Mouse (Mus musculus) limb, embryonic 13.5 days (tissue): ENCODE measurements around the gene Zdhhc19. TPM values are rescaled to one million over a fixed set of nuclear protein-coding genes. Genes with fewer than 3 reads are reported as not detected.
A peak's percentile ranks its signal among the peaks of the same experiment; 100 is the strongest.

Experiments
- ATAC-seq: fragments of 200-750 bp; cut with Nextera tagmentation; 2 replicates; pipeline ENCODE4 v1.8.0; 2017; ENCODE audit warnings: low read depth, moderate number of reproducible peaks, moderate TSS enrichment; ENCODE audit not compliant: low FRiP score
- H3K27ac ChIP-seq: fragments of 300-500 bp; sonication (generic); 2 replicates; pipeline ENCODE4 v1.5.1; 2015; ENCODE audit warnings: inconsistent platforms, mild to moderate bottlenecking, moderate library complexity
- H3K27me3 ChIP-seq: fragments of 300-500 bp; sonication (generic); 2 replicates; pipeline ENCODE4 v1.6.1; 2015; ENCODE audit warnings: mild to moderate bottlenecking, inconsistent platforms
- H3K36me3 ChIP-seq: fragments of 300-500 bp; sonication (generic); 2 replicates; pipeline ENCODE4 v1.6.1; 2015; ENCODE audit warnings: inconsistent platforms, mild to moderate bottlenecking, moderate library complexity
- H3K4me1 ChIP-seq: fragments of 300-500 bp; sonication (generic); 2 replicates; pipeline ENCODE4 v1.6.1; 2015; ENCODE audit warnings: inconsistent platforms
- H3K4me2 ChIP-seq: fragments of 300-500 bp; sonication (generic); replicated peaks from 2 replicates; pipeline ENCODE4 v1.6.1; 2015; ENCODE audit warnings: inconsistent platforms, mild to moderate bottlenecking, moderate library complexity
- H3K4me3 ChIP-seq: fragments of 300-500 bp; sonication (generic); 2 replicates; pipeline ENCODE4 v1.5.1; 2015; ENCODE audit warnings: moderate library complexity, mild to moderate bottlenecking, inconsistent platforms
- H3K9ac ChIP-seq: fragments of 300-500 bp; sonication (generic); 2 replicates; pipeline ENCODE4 v1.6.1; 2015; ENCODE audit warnings: mild to moderate bottlenecking, inconsistent platforms
- H3K9me3 ChIP-seq: fragments of 300-500 bp; sonication (generic); 2 replicates; pipeline ENCODE4 v1.6.1; 2016; ENCODE audit warnings: inconsistent platforms
- WGBS: fragments of 180-500 bp; shearing (Covaris S2); methylation state at CpG from one replicate; pipeline ENCODE4 v1.1.7; 2015; 5-methylcytosine and 5-hydroxymethylcytosine counted together
- polyA plus RNA-seq: library from polyadenylated mRNA; unstranded; fragments of >200 nt; fragmentation: Nextera tagmentation; extraction: Ambion mirVana; gene quantifications from 2 replicates; pipeline ENCODE4 v1.2.1, GENCODE M21; 2015

Zdhhc19 gene
- polyA plus RNA-seq, result not detected in 2 replicates

DNA sequence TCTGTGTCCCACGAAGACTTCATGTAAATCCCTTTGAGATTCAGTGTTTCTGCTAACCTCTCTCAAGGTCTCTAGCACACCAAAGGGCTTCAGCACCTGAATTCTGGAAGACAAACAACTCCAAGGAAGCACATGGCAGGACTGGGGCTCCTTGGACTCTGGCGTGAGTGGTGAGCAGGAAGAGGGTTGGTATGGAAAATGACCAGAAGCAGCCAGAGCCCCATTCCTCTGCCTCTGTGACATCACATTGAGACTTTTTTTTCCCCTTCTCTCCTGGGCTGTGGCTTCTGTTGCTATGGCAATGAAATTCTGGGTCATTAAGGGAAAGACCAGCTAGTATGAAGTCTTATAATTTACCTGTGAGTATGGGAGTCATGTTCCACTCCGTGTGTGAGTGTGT is at the start of gene Zdhhc19:
Gene Zdhhc19, plus strand, starts transcription at position 301 of the 400 bp plus-strand sequence.
- 55% methylated on average over 3 of the region's 3 CpGs for WGBS
- Histone ChIP-seq H3K36me3 (no peaks in the 10 kb centered on the region), H3K4me3 (no peak within 1 kb of the TSS), H3K27me3 (no peaks in the 10 kb centered on the region), H3K9me3 (no peaks in the 10 kb centered on the region), H3K4me2 (no peak within 1 kb of the TSS), H3K4me1 (peaks cover 28% of the 10 kb centered on the region), H3K27ac (no peak within 1 kb of the TSS), H3K9ac (no peak within 1 kb of the TSS)
- ATAC-seq, result no peak

DNA sequence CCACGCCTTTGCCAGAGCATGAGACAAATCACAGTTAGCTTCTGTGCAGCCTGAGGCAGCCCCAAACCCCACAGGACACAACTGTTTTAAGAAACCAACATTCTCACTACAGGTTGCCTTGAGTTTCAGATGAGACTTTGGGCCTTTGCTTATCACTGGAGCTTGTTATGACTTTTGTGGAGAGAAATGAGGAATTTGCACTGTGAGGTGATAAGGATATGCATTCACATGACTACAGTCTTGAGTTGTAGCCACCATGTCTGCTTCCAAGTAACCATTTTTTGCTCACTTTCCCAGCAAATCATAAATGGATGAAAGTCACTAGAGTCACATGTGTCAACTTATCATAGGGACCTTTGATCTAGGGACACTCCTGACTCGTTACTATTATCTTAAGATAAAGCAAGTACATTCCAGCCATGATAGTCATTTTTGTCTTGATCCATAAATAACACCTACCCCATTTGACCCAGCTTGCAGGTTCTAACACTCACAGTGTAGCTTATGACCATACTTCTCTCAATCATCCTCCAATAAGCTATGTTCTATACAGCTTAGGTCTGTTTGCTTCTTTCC is 49.4 kb upstream of the Zdhhc19 start:
- Histone ChIP-seq H3K36me3 (peaks cover 4% of the 10 kb centered on the region; the same call in 1 of the 2 replicates), H3K4me3 (no peak overlapping the region), H3K4me2 (no peak overlapping the region), H3K27ac (no peak overlapping the region), H3K9me3 (no peaks in the 10 kb centered on the region), H3K9ac (no peak overlapping the region), H3K4me1 (no peaks in the 10 kb centered on the region), H3K27me3 (no peaks in the 10 kb centered on the region)
- no peak for ATAC-seq
- WGBS, result 76% methylated on average over 2 of the region's 2 CpGs

DNA sequence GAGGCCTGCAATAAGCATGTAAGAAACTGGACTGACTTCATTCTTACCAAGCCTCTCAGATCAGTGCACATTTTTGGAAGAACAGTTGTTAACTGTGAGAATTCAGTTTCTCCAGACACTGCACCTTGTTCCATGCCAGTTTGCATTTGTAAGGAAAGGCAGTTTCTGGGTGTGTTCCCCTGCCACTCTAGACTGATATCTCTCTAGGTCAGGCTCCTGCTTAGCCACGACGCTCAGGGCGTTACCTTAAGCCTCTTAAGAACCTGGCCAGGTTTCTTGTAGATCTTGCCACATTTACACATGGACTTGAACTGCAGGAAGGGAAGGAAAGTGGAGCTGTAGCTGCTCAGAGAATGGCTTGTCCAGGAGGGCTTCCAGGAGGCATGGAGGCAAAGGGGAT is 46.4 kb upstream of the Zdhhc19 start:
- no peak for ATAC-seq
- no peak overlapping the region for H3K27ac ChIP-seq
- peaks cover 16% of the 10 kb centered on the region for H3K36me3 ChIP-seq
- WGBS, result 85% methylated on average over 3 of the region's 3 CpGs
- no peak overlapping the region for H3K4me2 ChIP-seq
- H3K4me3 ChIP-seq, result no peak overlapping the region
- H3K4me1 ChIP-seq, result peaks cover 6% of the 10 kb centered on the region; the same call in 1 of the 2 replicates
- no peaks in the 10 kb centered on the region for H3K9me3 ChIP-seq
- H3K27me3 ChIP-seq, result no peaks in the 10 kb centered on the region
- H3K9ac ChIP-seq, result no peak overlapping the region

GRCm38 (mm10) chr16:32450133-32450532 is 45.9 kb upstream of the Zdhhc19 start:
- Histone ChIP-seq H3K4me1 (peaks cover 10% of the 10 kb centered on the region; the same call in 1 of the 2 replicates), H3K4me2 (no peak overlapping the region), H3K27me3 (no peaks in the 10 kb centered on the region), H3K4me3 (no peak overlapping the region), H3K9ac (no peak overlapping the region), H3K27ac (no peak overlapping the region), H3K9me3 (no peaks in the 10 kb centered on the region), H3K36me3 (peaks cover 16% of the 10 kb centered on the region)
- WGBS, result 94% methylated on average over 2 of the region's 2 CpGs
- ATAC-seq, result no peak

- WGBS, result 94% methylated on average over 8 of the region's 8 CpGs
- peaks cover 30% of the 10 kb centered on the region for H3K36me3 ChIP-seq
Measured at GRCm38 (mm10) chr16:32453102-32453501, 43.0 kb upstream of the Zdhhc19 start.

DNA sequence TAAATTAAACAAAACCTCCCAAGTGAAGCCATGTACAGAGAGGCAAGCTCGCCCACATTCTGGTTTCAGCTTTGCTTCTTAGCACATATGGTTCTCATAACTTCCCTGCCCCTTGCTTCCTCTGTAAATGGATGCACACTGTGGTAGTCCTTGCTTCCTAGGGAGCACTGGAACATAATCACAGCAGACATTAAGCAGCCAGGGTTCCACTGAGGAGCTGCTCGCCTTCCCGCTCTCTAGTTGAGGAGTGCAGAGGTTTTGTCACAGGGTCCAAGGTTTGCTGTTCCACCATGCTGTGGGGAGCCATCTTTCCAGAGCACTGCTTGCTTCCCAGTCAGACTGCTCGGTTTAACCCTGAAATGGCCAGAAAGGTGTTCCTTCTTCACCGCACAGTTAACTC is 41.4 kb upstream of the Zdhhc19 start:
- H3K4me3 ChIP-seq, result no peak overlapping the region
- no peak for ATAC-seq
- H3K4me1 ChIP-seq, result peaks cover 12% of the 10 kb centered on the region; the same call in 1 of the 2 replicates
- H3K27me3 ChIP-seq, result no peaks in the 10 kb centered on the region
- H3K9ac ChIP-seq, result no peak overlapping the region
- peaks cover 39% of the 10 kb centered on the region for H3K36me3 ChIP-seq
- peak overlapping the region; percentile 36 for H3K4me2 ChIP-seq
- 28% methylated on average over 5 of the region's 5 CpGs for WGBS
- H3K9me3 ChIP-seq, result no peaks in the 10 kb centered on the region
- peak overlapping the region; percentile 61 for H3K27ac ChIP-seq

More at GRCm38 (mm10) chr16:32453102-32453501, 43.0 kb upstream of the Zdhhc19 start:
- Histone ChIP-seq H3K4me2 (no peak overlapping the region), H3K9ac (no peak overlapping the region), H3K4me1 (peaks cover 12% of the 10 kb centered on the region; the same call in 1 of the 2 replicates), H3K27ac (no peak overlapping the region), H3K9me3 (no peaks in the 10 kb centered on the region), H3K4me3 (no peak overlapping the region), H3K27me3 (no peaks in the 10 kb centered on the region)
- ATAC-seq, result no peak

GRCm38 (mm10) chr16:32456086-32456485 is 40.0 kb upstream of the Zdhhc19 start:
- no peak for ATAC-seq
- Histone ChIP-seq H3K36me3 (peaks cover 45% of the 10 kb centered on the region), H3K27ac (no peak overlapping the region), H3K4me1 (peaks cover 12% of the 10 kb centered on the region; the same call in 1 of the 2 replicates), H3K9me3 (no peaks in the 10 kb centered on the region), H3K4me3 (no peak overlapping the region), H3K4me2 (no peak overlapping the region), H3K9ac (no peak overlapping the region), H3K27me3 (no peaks in the 10 kb centered on the region)

DNA sequence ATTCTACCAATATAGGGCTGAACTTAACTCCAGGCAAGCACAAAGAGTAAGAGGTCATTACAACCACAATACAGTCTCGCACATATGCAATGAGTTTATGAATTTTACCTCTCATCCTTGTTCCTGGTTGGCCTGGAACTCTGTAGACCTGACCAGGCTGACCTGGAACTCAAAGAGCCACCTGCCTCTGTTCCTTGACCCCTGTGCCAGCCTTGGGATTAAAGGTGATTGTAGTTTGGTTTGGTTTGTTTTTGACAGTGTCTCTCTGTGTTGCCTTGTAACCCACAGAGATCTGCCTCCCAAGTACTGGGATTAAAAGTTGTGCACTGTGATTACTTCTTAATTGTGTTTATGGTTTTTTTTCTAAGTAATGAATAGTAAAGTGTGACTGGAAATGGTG is 39.3 kb upstream of the Zdhhc19 start:
- no peak overlapping the region for H3K4me2 ChIP-seq
- H3K36me3 ChIP-seq, result peaks cover 43% of the 10 kb centered on the region
- H3K9me3 ChIP-seq, result no peaks in the 10 kb centered on the region
- H3K9ac ChIP-seq, result no peak overlapping the region
- no peak for ATAC-seq
- H3K27ac ChIP-seq, result no peak overlapping the region
- H3K4me3 ChIP-seq, result no peak overlapping the region
- peaks cover 12% of the 10 kb centered on the region; the same call in 1 of the 2 replicates for H3K4me1 ChIP-seq
- WGBS, result 91% methylated on average over 1 of the region's 1 CpGs
- H3K27me3 ChIP-seq, result no peaks in the 10 kb centered on the region

DNA sequence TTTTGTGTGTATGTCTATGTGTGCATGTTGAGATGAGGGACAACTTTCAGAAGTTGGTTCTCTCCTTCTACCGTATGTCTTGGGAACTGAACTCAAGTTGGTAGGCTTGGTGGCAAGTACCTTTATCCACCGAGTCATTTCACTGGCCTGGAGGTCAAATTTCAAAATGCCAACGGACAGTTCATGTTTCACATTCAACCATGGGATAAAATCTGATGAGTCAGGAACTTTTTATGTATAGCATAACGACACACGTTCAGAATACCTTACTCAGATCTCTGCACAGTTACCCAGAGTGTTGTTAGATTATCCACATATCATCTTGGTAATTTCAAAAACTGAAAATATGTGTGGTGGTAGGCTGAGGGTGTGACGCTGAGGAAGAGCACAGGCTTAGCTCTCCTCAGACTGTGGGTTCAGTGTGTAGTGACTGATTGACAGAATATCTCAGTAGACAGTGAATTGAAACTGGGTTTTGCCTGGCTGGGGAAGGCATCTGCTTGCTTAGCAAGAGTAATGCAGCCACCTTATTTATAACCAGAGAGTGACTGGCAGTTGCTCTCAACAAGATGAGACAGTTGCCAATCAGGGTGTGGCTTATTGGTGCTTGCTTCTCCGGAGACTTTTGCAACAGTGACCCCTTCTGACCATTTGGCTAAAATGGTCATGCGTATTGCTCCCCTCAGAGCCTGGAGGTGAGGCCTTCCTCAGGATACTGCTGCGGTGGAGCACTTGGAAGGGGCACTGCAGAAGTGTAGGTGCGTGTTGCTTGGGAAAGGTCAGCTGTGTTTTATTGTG is 38.3 kb upstream of the Zdhhc19 start:
- peaks cover 12% of the 10 kb centered on the region; the same call in 1 of the 2 replicates for H3K4me1 ChIP-seq
- no peak overlapping the region for H3K9ac ChIP-seq
- ATAC-seq, result no peak
- H3K4me3 ChIP-seq, result no peak overlapping the region
- no peak overlapping the region for H3K27ac ChIP-seq
- H3K9me3 ChIP-seq, result no peaks in the 10 kb centered on the region
- H3K36me3 ChIP-seq, result peaks cover 38% of the 10 kb centered on the region
- H3K27me3 ChIP-seq, result no peaks in the 10 kb centered on the region
- WGBS, result 54% methylated on average over 10 of the region's 10 CpGs
- no peak overlapping the region for H3K4me2 ChIP-seq

- no peak for ATAC-seq
- WGBS, result 59% methylated on average over 4 of the region's 4 CpGs
- Histone ChIP-seq H3K27me3 (no peaks in the 10 kb centered on the region), H3K9ac (no peak overlapping the region), H3K4me1 (no peaks in the 10 kb centered on the region), H3K9me3 (no peaks in the 10 kb centered on the region), H3K36me3 (peaks cover 51% of the 10 kb centered on the region), H3K4me2 (no peak overlapping the region), H3K27ac (no peak overlapping the region), H3K4me3 (no peak overlapping the region)
Measured at GRCm38 (mm10) chr16:32460518-32460917, 35.5 kb upstream of the Zdhhc19 start.

GRCm38 (mm10) chr16:32461713-32462112 is 34.4 kb upstream of the Zdhhc19 start:
- H3K27me3 ChIP-seq, result no peaks in the 10 kb centered on the region
- no peaks in the 10 kb centered on the region for H3K9me3 ChIP-seq
- no peak overlapping the region for H3K27ac ChIP-seq
- H3K36me3 ChIP-seq, result peaks cover 47% of the 10 kb centered on the region
- H3K4me2 ChIP-seq, result no peak overlapping the region
- 93% methylated on average over 5 of the region's 5 CpGs for WGBS
- H3K4me1 ChIP-seq, result no peaks in the 10 kb centered on the region
- H3K4me3 ChIP-seq, result no peak overlapping the region
- H3K9ac ChIP-seq, result no peak overlapping the region
- ATAC-seq, result no peak

- Histone ChIP-seq H3K27ac (no peak overlapping the region), H3K27me3 (no peaks in the 10 kb centered on the region), H3K36me3 (peaks cover 54% of the 10 kb centered on the region), H3K4me2 (no peak overlapping the region), H3K9me3 (no peaks in the 10 kb centered on the region), H3K4me3 (no peak overlapping the region), H3K4me1 (no peaks in the 10 kb centered on the region), H3K9ac (no peak overlapping the region)
- 94% methylated on average over 16 of the region's 16 CpGs for WGBS
- ATAC-seq, result no peak
Measured at GRCm38 (mm10) chr16:32462950-32463349, 33.1 kb upstream of the Zdhhc19 start.
